In the genomic region with DNA sequence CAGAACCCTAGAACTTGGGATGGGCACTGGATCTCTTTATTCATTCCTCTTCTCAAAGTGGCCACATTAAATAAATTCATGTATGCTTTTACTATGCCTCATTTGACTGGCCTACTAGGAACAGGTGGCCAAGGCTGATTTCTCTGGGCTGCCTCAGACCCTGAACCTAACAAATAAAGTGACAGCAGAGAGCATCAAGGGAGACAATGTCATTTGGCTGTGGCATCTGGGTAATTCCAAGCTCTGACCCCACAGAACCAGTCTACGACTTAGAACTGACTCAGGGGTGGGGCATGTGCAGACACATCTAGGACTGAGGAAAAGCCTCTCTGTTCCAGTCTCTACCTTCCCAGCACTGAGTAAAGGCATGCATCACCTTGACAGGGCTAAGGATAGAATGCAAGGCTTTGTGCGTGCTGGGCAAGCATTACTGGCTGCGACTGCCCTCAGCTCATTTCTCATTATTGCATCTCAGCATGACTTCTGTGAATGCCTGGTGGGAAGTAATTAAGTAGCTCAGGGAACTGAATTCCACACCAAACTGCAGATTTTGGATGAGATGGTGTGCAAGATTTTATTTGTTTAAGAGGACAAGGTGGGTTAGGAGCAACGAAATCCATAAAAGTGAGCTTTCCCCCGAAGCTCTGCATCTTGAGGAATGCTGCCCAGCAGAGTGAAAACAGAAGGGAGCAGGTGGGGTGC, we compare ENCODE assay signal across 13 mouse cellular contexts. TPM values are rescaled to one million over a fixed set of nuclear protein-coding genes. Genes with fewer than 3 reads are reported as not detected.
DNase-seq lines count a peak whose midpoint lies in the region; ATAC-seq lines count a peak whose summit lies in the region.
"Had no signal": no experiment of that assay in that cellular context is flagged by ENCODE, and none has a peak within 500 bp of the region (broad histone marks: within the 10 kb centered on the region; RNA-seq: fewer than 3 reads in every experiment).

No protein-coding gene starts in this region.

- H3K4me3 ChIP-seq in embryonic facial prominence, embryonic 12.5 days, result no peak overlapping the region
- no peak overlapping the region for H3K4me3 ChIP-seq in embryonic facial prominence, embryonic 10.5 days
- H3K4me3 ChIP-seq in limb, embryonic 11.5 days (ENCODE audit: low read depth, low read length), result no peak overlapping the region

- 26% methylated on average over 5 of the region's 5 CpGs for WGBS in embryonic facial prominence, embryonic 12.5 days
- WGBS in embryonic facial prominence, embryonic 10.5 days, result 28% methylated on average over 5 of the region's 5 CpGs
- 13% methylated on average over 5 of the region's 5 CpGs for WGBS in limb, embryonic 11.5 days

- no peak for DNase-seq in embryonic facial prominence, embryonic 10.5 days (ENCODE audit: low spot score)
- DNase-seq in ZHBTc4 (ENCODE audit: low read depth, low spot score), result peak; percentile 42
- DNase-seq in cerebellum, postnatal 14 days, result peak; percentile 29 to 73
- DNase-seq in limb, embryonic 11.5 days (ENCODE audit: low spot score), result no peak
- no peak for DNase-seq in heart, postnatal 10 days
- no peak for DNase-seq in kidney, adult 18-20 months
- no peak for DNase-seq in thymus, adult 18-20 months
- DNase-seq: gastrocnemius, postnatal 36 days; kidney, postnatal 10 days; layer of hippocampus, postnatal 36 days; lung, adult 18-20 months had no signal

- H3K9ac ChIP-seq in embryonic facial prominence, embryonic 12.5 days, result no peak overlapping the region
- H3K9ac ChIP-seq in limb, embryonic 11.5 days (ENCODE audit: low read length), result no peak overlapping the region

- peaks cover 6% of the 10 kb centered on the region; the same call in 1 of the 2 replicates for H3K4me1 ChIP-seq in embryonic facial prominence, embryonic 12.5 days
- H3K4me1 ChIP-seq in embryonic facial prominence, embryonic 10.5 days, result peaks cover 11% of the 10 kb centered on the region
- H3K4me1 ChIP-seq in limb, embryonic 11.5 days (ENCODE audit: control insufficient read depth, insufficient read depth, low read length), result peaks cover 9% of the 10 kb centered on the region; the same call in 1 of the 2 replicates

- no peaks in the 10 kb centered on the region for H3K36me3 ChIP-seq in embryonic facial prominence, embryonic 12.5 days
- H3K36me3 ChIP-seq in embryonic facial prominence, embryonic 10.5 days (replicated peaks), result peaks cover 6% of the 10 kb centered on the region
- no peaks in the 10 kb centered on the region for H3K36me3 ChIP-seq in limb, embryonic 11.5 days (ENCODE audit: control insufficient read depth, insufficient read depth, low read length)

- intact Hi-C loops in heart, postnatal 10 days (cut with DNase I), result no loop called here

- no peaks in the 10 kb centered on the region for H3K9me3 ChIP-seq in embryonic facial prominence, embryonic 12.5 days
- no peaks in the 10 kb centered on the region for H3K9me3 ChIP-seq in embryonic facial prominence, embryonic 10.5 days
- no peaks in the 10 kb centered on the region for H3K9me3 ChIP-seq in limb, embryonic 11.5 days (ENCODE audit: control insufficient read depth, low read length)

- H3K27me3 ChIP-seq in embryonic facial prominence, embryonic 12.5 days, result no peaks in the 10 kb centered on the region
- H3K27me3 ChIP-seq in embryonic facial prominence, embryonic 10.5 days (replicated peaks; ENCODE audit: low read depth, poor library complexity, severe bottlenecking), result no peaks in the 10 kb centered on the region
- no peaks in the 10 kb centered on the region for H3K27me3 ChIP-seq in limb, embryonic 11.5 days (ENCODE audit: control insufficient read depth, insufficient read depth, low read length)

- ATAC-seq in embryonic facial prominence, embryonic 12.5 days (ENCODE audit: insufficient number of reproducible peaks, insufficient read depth, low FRiP score, low TSS enrichment), result peak; percentile 72; the same call in 1 of the 2 replicates
- no peak for ATAC-seq in limb, embryonic 11.5 days (ENCODE audit: insufficient number of reproducible peaks, low FRiP score, low TSS enrichment, low read depth)
- ATAC-seq: inflammation-experienced regulatory T-cells, adult 6 months had no signal

- H3K4me2 ChIP-seq in embryonic facial prominence, embryonic 12.5 days (replicated peaks), result no peak overlapping the region
- H3K4me2 ChIP-seq in limb, embryonic 11.5 days (ENCODE audit: low read depth, severe bottlenecking), result no peak overlapping the region

- H3K27ac ChIP-seq in embryonic facial prominence, embryonic 12.5 days, result no peak overlapping the region
- H3K27ac ChIP-seq in embryonic facial prominence, embryonic 10.5 days (replicated peaks), result no peak overlapping the region
- peak overlapping the region; percentile 47; the same call in 1 of the 2 replicates for H3K27ac ChIP-seq in limb, embryonic 11.5 days (replicated peaks; ENCODE audit: low read depth, low read length)

RNA-seq across cellular contexts. Expression of a gene that starts 17.1 kb away (rescaled TPM):
- polyA plus RNA-seq in embryonic facial prominence, embryonic 12.5 days (2016; fragmentation: Nextera tagmentation; extraction: Ambion mirVana), result 26.3 and 27.8 TPM in 2 replicates
- 28.4 and 32.2 TPM in 2 replicates for polyA plus RNA-seq in embryonic facial prominence, embryonic 10.5 days (2016; fragmentation: Nextera tagmentation; extraction: Ambion mirVana)
- polyA plus RNA-seq in limb, embryonic 11.5 days (2014; fragmentation: Nextera tagmentation; extraction: Ambion mirVana), result 39.9 and 41.0 TPM in 2 replicates
- 10 to 100 TPM in 1 of 2 experiments, 1 to 10 TPM in 1; 9.3 to 10.3 TPM for total RNA-seq in heart, postnatal 10 days (2021)

RNA-seq across cellular contexts. Expression of a gene that starts 54.5 kb away (rescaled TPM):
- polyA plus RNA-seq in embryonic facial prominence, embryonic 12.5 days (2016; fragmentation: Nextera tagmentation; extraction: Ambion mirVana), result 35.1 and 37.8 TPM in 2 replicates
- polyA plus RNA-seq in embryonic facial prominence, embryonic 10.5 days (2016; fragmentation: Nextera tagmentation; extraction: Ambion mirVana), result 31.3 and 33.5 TPM in 2 replicates
- polyA plus RNA-seq in limb, embryonic 11.5 days (2014; fragmentation: Nextera tagmentation; extraction: Ambion mirVana), result 33.1 and 34.0 TPM in 2 replicates
- 10 to 100 TPM; 59.8 to 63.1 TPM for total RNA-seq in heart, postnatal 10 days (2021)

Comparison
In these comparisons a context has a peak if more than half of its experiments do, and no peak if none do; other contexts are left out.
1. DNase-seq: peak in ZHBTc4 (single experiment) and cerebellum, postnatal 14 days (2 of 2); none in embryonic facial prominence, embryonic 10.5 days (single experiment), limb, embryonic 11.5 days (single experiment), heart, postnatal 10 days (0 of 2), kidney, adult 18-20 months (single experiment) and thymus, adult 18-20 months (0 of 2).